Mouse (Mus musculus): ENCODE measurements around the gene Lamc1. TPM values are rescaled to one million over a fixed set of nuclear protein-coding genes. Genes with fewer than 3 reads are reported as not detected.
A peak's percentile ranks its signal among the peaks of the same experiment; 100 is the strongest.

Lamc1 gene
- polyA plus RNA-seq, 1 experiment from 2014 or later: 62.6 TPM

GRCm38 (mm10) chr1:153285188-153285587 lies 47.4 kb downstream of the Lamc1 start:
- H3K27ac ChIP-seq: 0 out of 2 replicates have a peak overlapping the region, but pooled peaks have one; percentile 18

GRCm38 (mm10) chr1:153282342-153282975 lies 50.1 kb downstream of the Lamc1 start:
- H3K27ac ChIP-seq: peak overlapping the region; percentile 77
- H3K4me3 ChIP-seq: no peak overlapping the region
- no peak for DNase-seq (ENCODE audit: low spot score)
- H3K4me1 ChIP-seq: peaks cover 77% of the 10 kb centered on the region
- no peaks in the 10 kb centered on the region for H3K27me3 ChIP-seq (ENCODE audit: insufficient read depth, poor library complexity, severe bottlenecking)
- WGBS: 77% methylated on average over 5 of the region's 5 CpGs
- H3K36me3 ChIP-seq: peaks cover 2% of the 10 kb centered on the region; the same call in 1 of the 2 replicates
- H3K9me3 ChIP-seq: no peaks in the 10 kb centered on the region

More at GRCm38 (mm10) chr1:153285188-153285587, 47.4 kb downstream of the Lamc1 start:
- no peak overlapping the region for H3K4me3 ChIP-seq
- peaks cover 68% of the 10 kb centered on the region for H3K4me1 ChIP-seq
- H3K27me3 ChIP-seq (ENCODE audit: insufficient read depth, poor library complexity, severe bottlenecking): no peaks in the 10 kb centered on the region
- no peaks in the 10 kb centered on the region for H3K9me3 ChIP-seq
- WGBS: 71% methylated on average over 8 of the region's 8 CpGs
- 0 out of 2 replicates have a peak, but pooled peaks cover 4% of the 10 kb centered on the region for H3K36me3 ChIP-seq
- DNase-seq (ENCODE audit: low spot score): no peak

DNA sequence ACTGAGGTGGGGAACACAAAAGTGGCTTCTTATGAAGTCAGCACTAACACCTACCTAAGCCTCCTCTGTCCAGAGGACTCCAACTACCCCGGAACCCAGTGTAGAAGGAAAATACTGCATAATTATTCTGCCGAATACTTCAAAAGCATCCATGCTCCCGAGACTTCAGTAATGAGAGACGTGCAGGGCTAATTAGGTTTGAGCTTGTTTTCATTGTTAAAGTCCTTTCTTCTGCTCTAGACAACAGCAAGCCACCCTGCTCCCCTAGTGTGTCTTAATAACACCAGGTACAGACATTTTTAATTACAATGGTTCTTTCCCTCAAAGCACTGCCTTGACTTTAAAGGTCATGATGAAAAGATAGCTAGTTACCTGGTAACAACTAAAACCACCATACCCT lies 51.1 kb downstream of the Lamc1 start:
- Histone ChIP-seq H3K4me3 (no peak overlapping the region), H3K27ac (peak overlapping the region; percentile 77), H3K36me3 (peaks cover 5% of the 10 kb centered on the region; the same call in 1 of the 2 replicates), H3K27me3 (ENCODE audit: insufficient read depth, poor library complexity, severe bottlenecking) (no peaks in the 10 kb centered on the region), H3K9me3 (no peaks in the 10 kb centered on the region), H3K4me1 (peaks cover 76% of the 10 kb centered on the region)
- no peak for DNase-seq (ENCODE audit: low spot score)
- WGBS: 74% methylated on average over 4 of the region's 4 CpGs

GRCm38 (mm10) chr1:153280411-153280810 lies 52.2 kb downstream of the Lamc1 start:
- peak overlapping the region; percentile 35 for H3K4me3 ChIP-seq
- peak overlapping the region; percentile 84 for H3K27ac ChIP-seq
- no peak for DNase-seq (ENCODE audit: low spot score)
- H3K36me3 ChIP-seq: peaks cover 5% of the 10 kb centered on the region; the same call in 1 of the 2 replicates
- no peaks in the 10 kb centered on the region for H3K9me3 ChIP-seq
- no peaks in the 10 kb centered on the region for H3K27me3 ChIP-seq (ENCODE audit: insufficient read depth, poor library complexity, severe bottlenecking)
- H3K4me1 ChIP-seq: peaks cover 73% of the 10 kb centered on the region
- WGBS: 25% methylated on average over 5 of the region's 5 CpGs

GRCm38 (mm10) chr1:153278028-153278613 lies 54.5 kb downstream of the Lamc1 start:
- H3K27me3 ChIP-seq (ENCODE audit: insufficient read depth, poor library complexity, severe bottlenecking): no peaks in the 10 kb centered on the region
- H3K9me3 ChIP-seq: no peaks in the 10 kb centered on the region
- 50% methylated on average over 9 of the region's 9 CpGs for WGBS
- no peak overlapping the region for H3K4me3 ChIP-seq
- peaks cover 5% of the 10 kb centered on the region; the same call in 1 of the 2 replicates for H3K36me3 ChIP-seq
- DNase-seq (ENCODE audit: low spot score): no peak
- peaks cover 85% of the 10 kb centered on the region for H3K4me1 ChIP-seq
- peak overlapping the region; percentile 76 for H3K27ac ChIP-seq

DNA sequence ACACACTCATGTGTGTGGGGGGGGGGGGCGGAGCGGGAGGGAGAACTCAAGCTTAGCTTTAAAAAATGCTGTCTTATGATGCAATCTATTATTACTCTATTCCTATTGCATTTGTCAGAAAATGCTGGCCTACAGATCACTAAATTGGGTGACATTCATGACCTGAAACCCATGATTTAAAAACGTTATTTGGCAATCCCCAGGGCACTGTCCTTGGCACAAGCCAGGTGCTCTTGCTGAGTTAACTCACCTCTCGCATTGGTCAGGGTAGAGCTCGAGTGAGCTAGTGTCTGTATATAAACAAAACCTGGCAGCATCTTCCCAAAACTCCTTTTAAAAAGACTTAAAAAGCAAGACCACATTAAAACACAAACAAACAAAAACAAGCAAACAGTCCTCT lies 57.1 kb downstream of the Lamc1 start:
- Histone ChIP-seq H3K36me3 (peaks cover 5% of the 10 kb centered on the region; the same call in 1 of the 2 replicates), H3K27ac (peak overlapping the region; percentile 3; the same call in 1 of the 2 replicates), H3K9me3 (no peaks in the 10 kb centered on the region), H3K27me3 (ENCODE audit: insufficient read depth, poor library complexity, severe bottlenecking) (no peaks in the 10 kb centered on the region), H3K4me1 (peaks cover 84% of the 10 kb centered on the region), H3K4me3 (no peak overlapping the region)
- DNase-seq (ENCODE audit: low spot score): no peak
- WGBS: 80% methylated on average over 5 of the region's 5 CpGs

- Histone ChIP-seq H3K4me1 (peaks cover 78% of the 10 kb centered on the region), H3K36me3 (peaks cover 5% of the 10 kb centered on the region; the same call in 1 of the 2 replicates), H3K4me3 (0 out of 2 replicates have a peak overlapping the region, but pooled peaks have one; percentile 13), H3K27ac (peak overlapping the region; percentile 3), H3K27me3 (ENCODE audit: insufficient read depth, poor library complexity, severe bottlenecking) (no peaks in the 10 kb centered on the region), H3K9me3 (no peaks in the 10 kb centered on the region)
- 15% methylated on average over 6 of the region's 6 CpGs for WGBS
- DNase-seq (ENCODE audit: low spot score): no peak
Observed at GRCm38 (mm10) chr1:153274611-153275010, 58.0 kb downstream of the Lamc1 start.

DNA sequence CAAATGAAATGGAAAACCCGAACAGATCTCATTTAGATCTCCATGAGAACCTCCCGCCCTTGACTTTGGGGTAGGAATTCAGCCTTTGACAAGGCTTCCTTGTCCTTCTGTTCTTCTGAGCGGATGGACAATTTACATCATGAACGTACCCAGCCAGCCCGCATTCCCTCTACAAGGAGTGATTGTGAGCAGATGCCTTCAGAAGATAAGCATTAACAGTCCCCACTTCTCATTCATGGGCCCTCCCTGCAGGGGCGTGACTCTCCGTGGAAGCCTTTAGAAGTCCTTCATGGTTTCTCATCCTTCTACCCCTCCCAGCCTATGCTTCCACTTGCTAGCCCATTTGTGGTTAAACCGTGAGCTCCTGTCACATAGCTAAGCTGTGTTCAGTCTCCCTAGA lies 58.9 kb downstream of the Lamc1 start:
- H3K4me3 ChIP-seq: no peak overlapping the region
- peak overlapping the region; percentile 66 for H3K27ac ChIP-seq
- H3K4me1 ChIP-seq: peaks cover 80% of the 10 kb centered on the region
- H3K27me3 ChIP-seq (ENCODE audit: insufficient read depth, poor library complexity, severe bottlenecking): no peaks in the 10 kb centered on the region
- peaks cover 5% of the 10 kb centered on the region; the same call in 1 of the 2 replicates for H3K36me3 ChIP-seq
- H3K9me3 ChIP-seq: no peaks in the 10 kb centered on the region
- DNase-seq (ENCODE audit: low spot score): no peak
- WGBS: 38% methylated on average over 8 of the region's 8 CpGs

- no peak overlapping the region for H3K4me3 ChIP-seq
- no peak for DNase-seq (ENCODE audit: low spot score)
- no peak overlapping the region for H3K27ac ChIP-seq
- WGBS: 91% methylated on average over 15 of the region's 15 CpGs
- peaks cover 86% of the 10 kb centered on the region for H3K4me1 ChIP-seq
- no peaks in the 10 kb centered on the region for H3K9me3 ChIP-seq
- H3K36me3 ChIP-seq: no peaks in the 10 kb centered on the region
- H3K27me3 ChIP-seq (ENCODE audit: insufficient read depth, poor library complexity, severe bottlenecking): no peaks in the 10 kb centered on the region
Observed at GRCm38 (mm10) chr1:153270827-153271226, 61.8 kb downstream of the Lamc1 start.

DNA sequence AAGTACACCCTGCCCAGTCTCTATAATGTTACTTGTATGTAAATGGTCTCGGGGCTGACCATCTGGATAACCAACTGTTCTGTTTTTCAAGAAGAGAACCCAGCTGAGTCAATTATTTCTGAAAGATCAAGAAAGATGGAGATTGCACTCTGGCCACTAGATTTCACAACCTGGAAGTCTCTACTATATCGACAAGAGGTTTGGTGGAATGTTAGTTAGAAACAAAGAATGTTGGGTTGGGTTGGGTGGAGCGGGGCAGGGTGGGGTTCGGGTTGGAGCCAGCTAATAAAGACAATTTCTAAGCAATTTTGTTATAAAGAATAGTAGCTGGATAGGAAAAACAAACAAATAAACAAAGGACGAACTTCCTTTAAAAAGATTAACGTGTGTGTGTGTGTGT lies 62.9 kb downstream of the Lamc1 start:
- DNase-seq (ENCODE audit: low spot score): no peak
- Histone ChIP-seq H3K27me3 (ENCODE audit: insufficient read depth, poor library complexity, severe bottlenecking) (no peaks in the 10 kb centered on the region), H3K4me1 (peaks cover 86% of the 10 kb centered on the region), H3K36me3 (no peaks in the 10 kb centered on the region), H3K4me3 (no peak overlapping the region), H3K9me3 (no peaks in the 10 kb centered on the region), H3K27ac (no peak overlapping the region)
- 81% methylated on average over 6 of the region's 6 CpGs for WGBS

GRCm38 (mm10) chr1:153268806-153269309 lies 63.7 kb downstream of the Lamc1 start:
- Histone ChIP-seq H3K27ac (peak overlapping the region; percentile 53; the same call in 1 of the 2 replicates), H3K4me1 (peaks cover 86% of the 10 kb centered on the region), H3K27me3 (ENCODE audit: insufficient read depth, poor library complexity, severe bottlenecking) (no peaks in the 10 kb centered on the region), H3K36me3 (no peaks in the 10 kb centered on the region), H3K4me3 (no peak overlapping the region), H3K9me3 (no peaks in the 10 kb centered on the region)
- 82% methylated on average over 6 of the region's 6 CpGs for WGBS
- no peak for DNase-seq (ENCODE audit: low spot score)

DNA sequence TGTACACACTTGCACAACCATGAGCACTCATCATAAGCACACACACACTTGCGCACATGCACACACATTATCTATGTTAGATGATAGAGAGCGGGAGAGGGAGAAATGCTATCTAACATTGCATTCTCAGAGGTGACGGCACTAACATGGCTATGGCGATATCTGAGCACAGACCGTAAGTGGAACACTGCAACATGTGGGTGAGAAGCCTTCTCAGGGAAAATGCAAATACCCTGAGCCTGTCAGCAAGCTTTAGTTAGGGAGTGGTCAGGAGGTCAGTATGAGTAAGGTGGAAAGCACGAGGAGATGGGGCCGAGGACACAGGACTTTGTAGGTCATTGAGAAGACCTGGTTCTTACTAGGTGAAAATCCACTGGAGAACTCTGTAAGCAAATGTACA lies 64.3 kb downstream of the Lamc1 start:
- peak overlapping the region; percentile 53; the same call in 1 of the 2 replicates for H3K27ac ChIP-seq

DNA sequence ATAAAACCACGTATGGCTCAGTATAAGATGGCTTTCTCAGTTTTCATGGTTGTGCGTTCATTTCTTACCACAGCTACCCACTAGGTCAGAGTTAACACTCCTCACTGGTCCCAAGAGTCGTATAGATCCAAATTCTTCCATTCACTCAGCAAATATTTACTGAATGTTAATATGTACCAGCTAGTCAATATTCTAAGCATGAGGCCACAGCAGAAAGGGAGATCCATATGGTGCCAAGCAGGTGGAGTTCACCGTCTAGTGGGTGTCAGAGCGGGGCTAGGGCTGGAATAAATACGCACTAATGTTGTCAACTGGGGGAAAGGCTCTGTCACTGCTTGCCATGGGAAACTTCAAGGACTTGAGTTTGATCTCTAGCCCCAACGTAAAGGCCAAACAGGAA lies 64.9 kb downstream of the Lamc1 start:
- no peak for DNase-seq (ENCODE audit: low spot score)
- Histone ChIP-seq H3K4me1 (peaks cover 88% of the 10 kb centered on the region), H3K36me3 (no peaks in the 10 kb centered on the region), H3K9me3 (no peaks in the 10 kb centered on the region), H3K27me3 (ENCODE audit: insufficient read depth, poor library complexity, severe bottlenecking) (no peaks in the 10 kb centered on the region), H3K27ac (peak overlapping the region; percentile 53; the same call in 1 of the 2 replicates), H3K4me3 (no peak overlapping the region)
- 90% methylated on average over 7 of the region's 7 CpGs for WGBS

More for the DNA sequence above, 64.3 kb downstream of the Lamc1 start:
- Histone ChIP-seq H3K4me1 (peaks cover 86% of the 10 kb centered on the region), H3K36me3 (no peaks in the 10 kb centered on the region), H3K4me3 (no peak overlapping the region), H3K27me3 (ENCODE audit: insufficient read depth, poor library complexity, severe bottlenecking) (no peaks in the 10 kb centered on the region), H3K9me3 (no peaks in the 10 kb centered on the region)
- no peak for DNase-seq (ENCODE audit: low spot score)
- 59% methylated on average over 7 of the region's 7 CpGs for WGBS

Measured in heart, embryonic 10.5 days (tissue).